In genomic region chr9:59290957-59291687, GRCm38 (mm10) we compare ENCODE assay signal across 8 mouse cellular contexts. TPM values are rescaled to one million over a fixed set of nuclear protein-coding genes. Genes with fewer than 3 reads are reported as not detected.
DNase-seq lines count a peak whose midpoint lies in the region; ATAC-seq lines count a peak whose summit lies in the region.

Gene Adpgk, plus strand, starts transcription at chr9:59291558.

- no peaks in the 10 kb centered on the region for H3K27me3 ChIP-seq in lung, embryonic 16.5 days (ENCODE audit: control insufficient read depth, insufficient read depth, low read depth, low read length)

- peak within 1 kb of the TSS; percentile 85 for H3K4me2 ChIP-seq in lung, embryonic 16.5 days (ENCODE audit: low read depth, low read length)

- no peaks in the 10 kb centered on the region for H3K9me3 ChIP-seq in lung, embryonic 16.5 days (ENCODE audit: control insufficient read depth, low read length)

- peak; percentile 92 for DNase-seq in MEL-GATA-1-ER (ENCODE audit: extremely low read depth, low read depth)
- DNase-seq in cerebellum, adult 8-10 months = peak; percentile 98
- peak; percentile 99 for DNase-seq in forelimb bud, embryonic 11.5 days (ENCODE audit: low read depth, low spot score)
- DNase-seq in layer of hippocampus, adult 9-10 months (ENCODE audit: low spot score) = peak; percentile 95
- peak; percentile 82 for DNase-seq in ovary, postnatal 10 days (ENCODE audit: low spot score)
- peak; percentile 97 to 98 for DNase-seq in thymus, postnatal 10 days (ENCODE audit: low spot score in 2 of 2)

- ATAC-seq in hematopoietic stem cell, adult 5-6 weeks (replicated peaks in 1 of 2; ENCODE audit: insufficient read depth in 1 of 2, low FRiP score in 2 of 2, low TSS enrichment in 1 of 2, low read depth in 1 of 2, poor library complexity in 2 of 2, severe bottlenecking in 2 of 2) = peak; percentile 95 to 97
- peak; percentile 99 for ATAC-seq in lung, embryonic 16.5 days (ENCODE audit: low read depth)

- peaks cover 22% of the 10 kb centered on the region for H3K4me1 ChIP-seq in lung, embryonic 16.5 days (replicated peaks; ENCODE audit: control insufficient read depth, insufficient read depth, low read length)

- under 1% methylated on average over 57 of the region's 58 CpGs for WGBS in lung, embryonic 16.5 days

- no peaks in the 10 kb centered on the region for H3K36me3 ChIP-seq in lung, embryonic 16.5 days (ENCODE audit: control insufficient read depth, insufficient read depth, low read length)

- H3K27ac ChIP-seq in lung, embryonic 16.5 days (ENCODE audit: low read length) = peak within 1 kb of the TSS; percentile 91

- H3K4me3 ChIP-seq in lung, embryonic 16.5 days (ENCODE audit: low read length) = peak within 1 kb of the TSS; percentile 89

- H3K9ac ChIP-seq in lung, embryonic 16.5 days (ENCODE audit: low read length) = peak within 1 kb of the TSS; percentile 85

RNA-seq across cellular contexts. Expression of gene Adpgk, which starts in this region (rescaled TPM):
- total RNA-seq in hematopoietic stem cell, adult 5-6 weeks (2017) = 61.0 and 95.3 TPM in 2 replicates
- polyA plus RNA-seq in lung, embryonic 16.5 days (2015; fragmentation: Nextera tagmentation; extraction: Ambion mirVana) = 34.5 and 38.3 TPM in 2 replicates

Comparison
In these comparisons a context has a peak if more than half of its experiments do, and no peak if none do; other contexts are left out.
1. Peak in every context shown above with its lines: DNase-seq, ATAC-seq, H3K4me3 ChIP-seq and H3K27ac ChIP-seq.